ENCODE assay signal across 31 mouse cellular contexts in genomic region chr1:137428110-137428509, GRCm38 (mm10).
DNase-seq lines count a peak whose midpoint lies in the region; ATAC-seq lines count a peak whose summit lies in the region.
"Had no signal": no experiment of that assay in that cellular context is flagged by ENCODE, and none has a peak within 500 bp of the region (broad histone marks: within the 10 kb centered on the region; RNA-seq: fewer than 3 reads in every experiment).

No protein-coding gene starts in this region.

- 94% methylated on average over 1 of the region's 1 CpGs for WGBS in heart, embryonic 13.5 days
- WGBS in lung, embryonic 15.5 days: 84% methylated on average over 1 of the region's 1 CpGs

- H3K9me3 ChIP-seq in heart, embryonic 13.5 days: no peaks in the 10 kb centered on the region
- no peaks in the 10 kb centered on the region for H3K9me3 ChIP-seq in lung, embryonic 15.5 days
- H3K9me3 ChIP-seq: embryonic facial prominence, embryonic 15.5 days; liver, embryonic 13.5 days; megakaryocyte, embryonic 14.5 days; neural tube, embryonic 12.5 days had no signal

- intact Hi-C loops in heart, postnatal 36 days (cut with DNase I): no loop called here
- intact Hi-C loops in left cerebral cortex, postnatal 25 days (cut with DNase I): no loop called here

- no peak overlapping the region for H3K9ac ChIP-seq in heart, embryonic 13.5 days
- no peak overlapping the region for H3K9ac ChIP-seq in lung, embryonic 15.5 days
- H3K9ac ChIP-seq: embryonic facial prominence, embryonic 15.5 days; liver, embryonic 13.5 days; neural tube, embryonic 12.5 days had no signal

- H3K27me3 ChIP-seq in heart, embryonic 13.5 days (replicated peaks): no peaks in the 10 kb centered on the region
- H3K27me3 ChIP-seq in lung, embryonic 15.5 days: no peaks in the 10 kb centered on the region
- H3K27me3 ChIP-seq: CH12.LX; embryonic facial prominence, embryonic 15.5 days; liver, embryonic 13.5 days; megakaryocyte, embryonic 14.5 days; neural tube, embryonic 12.5 days; Patski had no signal

- no peak overlapping the region for H3K4me3 ChIP-seq in heart, embryonic 13.5 days
- H3K4me3 ChIP-seq in lung, embryonic 15.5 days: no peak overlapping the region
- H3K4me3 ChIP-seq: embryonic facial prominence, embryonic 15.5 days; layer of hippocampus, adult 2 months; liver, embryonic 13.5 days; megakaryocyte, embryonic 14.5 days; neural tube, embryonic 12.5 days had no signal

- 0 out of 2 replicates have a peak, but pooled peaks cover 7% of the 10 kb centered on the region for H3K4me1 ChIP-seq in heart, embryonic 13.5 days
- 0 out of 2 replicates have a peak, but pooled peaks cover 6% of the 10 kb centered on the region for H3K4me1 ChIP-seq in lung, embryonic 15.5 days
- H3K4me1 ChIP-seq: embryonic facial prominence, embryonic 15.5 days; liver, embryonic 13.5 days; megakaryocyte, embryonic 14.5 days; neural tube, embryonic 12.5 days had no signal

- ATAC-seq in heart, embryonic 13.5 days (ENCODE audit: extremely low read depth, insufficient number of reproducible peaks, low FRiP score, low TSS enrichment): no peak
- peak; percentile 27; the same call in 1 of the 2 replicates for ATAC-seq in lung, embryonic 15.5 days (ENCODE audit: borderline replicate concordance, extremely low read depth, low FRiP score, low TSS enrichment)
- no peak for ATAC-seq in erythroblast, adult 5-6 weeks (replicated peaks; ENCODE audit: low FRiP score, poor library complexity, severe bottlenecking)
- ATAC-seq: forebrain, embryonic 16.5 days; hindbrain, postnatal 0 days; intestine, embryonic 16.5 days; Patski had no signal

- H3K36me3 ChIP-seq in heart, embryonic 13.5 days: no peaks in the 10 kb centered on the region
- no peaks in the 10 kb centered on the region for H3K36me3 ChIP-seq in lung, embryonic 15.5 days
- H3K36me3 ChIP-seq: embryonic facial prominence, embryonic 15.5 days; G1E; liver, embryonic 13.5 days; neural tube, embryonic 12.5 days had no signal

- no peak overlapping the region for H3K4me2 ChIP-seq in heart, embryonic 13.5 days
- H3K4me2 ChIP-seq in lung, embryonic 15.5 days: no peak overlapping the region
- H3K4me2 ChIP-seq: embryonic facial prominence, embryonic 15.5 days; heart, embryonic 11.5 days; liver, embryonic 13.5 days; neural tube, embryonic 12.5 days had no signal

- DNase-seq in heart, postnatal 36 days: no peak
- DNase-seq in lung, postnatal 14 days: no peak
- peak; percentile 75 for DNase-seq in brain, adult 2 months (ENCODE audit: low read depth, low spot score)
- DNase-seq in left cerebral cortex, postnatal 25 days (ENCODE audit: low spot score in 2 of 2): peak; percentile 7 to 81
- DNase-seq: adrenal gland, postnatal 36 days; B cell, adult 2 months; cerebellum, adult 11 months; cerebellum, adult 9-11 months; gastrocnemius, postnatal 14 days; heart, adult 11 months; heart, postnatal 10 days; kidney, adult 9 months; kidney, postnatal 14 days; liver, embryonic 13.5 days; lung, postnatal 36 days; midbrain, embryonic 14.5 days; thymus, postnatal 14 days had no signal

- H3K27ac ChIP-seq in heart, embryonic 13.5 days (replicated peaks): 0 out of 2 replicates have a peak overlapping the region, but pooled peaks have one; percentile 6
- no peak overlapping the region for H3K27ac ChIP-seq in lung, embryonic 15.5 days
- H3K27ac ChIP-seq: embryonic facial prominence, embryonic 15.5 days; hindbrain, postnatal 0 days; layer of hippocampus, adult 2 months; liver, embryonic 13.5 days; neural tube, embryonic 12.5 days had no signal

Comparison
In these comparisons a context has a peak if more than half of its experiments do, and no peak if none do; other contexts are left out.
1. DNase-seq: peak in brain, adult 2 months (single experiment) and left cerebral cortex, postnatal 25 days (2 of 2); none in heart, postnatal 36 days (0 of 2) and lung, postnatal 14 days (single experiment).